ENCODE assay signal across 18 mouse cellular contexts in the genomic region with DNA sequence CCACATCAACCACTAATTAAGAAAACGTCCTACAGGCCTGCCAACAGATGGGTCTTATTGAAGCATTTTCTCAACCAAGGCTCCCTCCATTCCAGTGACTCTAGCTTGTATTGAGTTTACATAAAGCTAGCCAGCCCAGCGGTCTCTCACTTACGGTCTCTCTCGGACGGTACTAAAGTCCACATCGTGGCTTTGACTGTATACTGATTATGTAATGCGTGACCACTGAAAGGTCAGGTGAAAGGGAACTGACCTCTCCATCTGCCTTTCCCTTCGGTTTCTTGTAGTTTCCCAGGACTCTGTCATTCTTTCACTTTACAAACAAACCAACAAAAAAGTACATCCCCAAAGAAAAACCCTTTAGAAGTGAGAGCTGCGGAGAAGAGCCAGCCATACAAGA.
DNase-seq lines count a peak whose midpoint lies in the region; ATAC-seq and TF ChIP-seq lines count a peak whose summit lies in the region.
"Had no signal": no experiment of that assay in that cellular context is flagged by ENCODE, and none has a peak within 500 bp of the region (broad histone marks: within the 10 kb centered on the region; RNA-seq: fewer than 3 reads in every experiment).

No protein-coding gene starts in this region.

- H3K4me2 ChIP-seq in kidney, postnatal 0 days (ENCODE audit: low read length): no peak overlapping the region
- H3K4me2 ChIP-seq in liver, embryonic 16.5 days (ENCODE audit: low read depth, low read length): peak overlapping the region; percentile 15; the same call in 1 of the 2 replicates
- no peak overlapping the region for H3K4me2 ChIP-seq in neural tube, embryonic 15.5 days
- H3K4me2 ChIP-seq: heart, embryonic 13.5 days; limb, embryonic 15.5 days; stomach, embryonic 15.5 days had no signal

- H3K9me3 ChIP-seq in kidney, postnatal 0 days (replicated peaks; ENCODE audit: low read length): no peaks in the 10 kb centered on the region
- H3K9me3 ChIP-seq in limb, embryonic 10.5 days (replicated peaks): no peaks in the 10 kb centered on the region
- H3K9me3 ChIP-seq in liver, embryonic 16.5 days (replicated peaks; ENCODE audit: control insufficient read depth, low read length): no peaks in the 10 kb centered on the region
- no peaks in the 10 kb centered on the region for H3K9me3 ChIP-seq in neural tube, embryonic 15.5 days (replicated peaks)
- H3K9me3 ChIP-seq in heart, embryonic 10.5 days: no peaks in the 10 kb centered on the region
- H3K9me3 ChIP-seq: heart, embryonic 13.5 days; limb, embryonic 15.5 days; stomach, embryonic 15.5 days had no signal

- H3K4me3 ChIP-seq in kidney, postnatal 0 days (replicated peaks; ENCODE audit: low read depth, low read length): no peak overlapping the region
- H3K4me3 ChIP-seq in limb, embryonic 10.5 days: no peak overlapping the region
- H3K4me3 ChIP-seq in liver, embryonic 16.5 days (ENCODE audit: low read depth, low read length): no peak overlapping the region
- H3K4me3 ChIP-seq in neural tube, embryonic 15.5 days (replicated peaks): no peak overlapping the region
- H3K4me3 ChIP-seq in heart, embryonic 10.5 days: no peak overlapping the region
- H3K4me3 ChIP-seq: heart, embryonic 13.5 days; limb, embryonic 15.5 days; stomach, embryonic 15.5 days had no signal

- DNase-seq in embryo, embryonic 10.5 days (ENCODE audit: low spot score): peak; percentile 30
- no peak for DNase-seq in embryo, embryonic 10 days (ENCODE audit: low spot score)
- no peak for DNase-seq in kidney, postnatal 0 days (ENCODE audit: low spot score)
- DNase-seq in kidney, postnatal 14 days: no peak
- no peak for DNase-seq in limb, embryonic 10.5 days (ENCODE audit: low spot score)
- DNase-seq in heart, embryonic 10.5 days (ENCODE audit: low spot score): no peak
- DNase-seq: cerebellum, adult 9-10 months; gastrocnemius, postnatal 10 days; heart, postnatal 36 days; thymus, adult 2 months had no signal

- 54% methylated on average over 9 of the region's 9 CpGs for WGBS in kidney, postnatal 0 days
- WGBS in limb, embryonic 10.5 days: 75% methylated on average over 9 of the region's 9 CpGs
- 47% methylated on average over 9 of the region's 9 CpGs for WGBS in liver, embryonic 16.5 days (ENCODE audit: insufficient replicate concordance)
- WGBS in neural tube, embryonic 15.5 days: 69% methylated on average over 9 of the region's 9 CpGs
- 76% methylated on average over 9 of the region's 9 CpGs for WGBS in heart, embryonic 10.5 days

- H3K9ac ChIP-seq in kidney, postnatal 0 days (ENCODE audit: low read depth, low read length): no peak overlapping the region
- H3K9ac ChIP-seq in liver, embryonic 16.5 days (ENCODE audit: low read depth, low read length): no peak overlapping the region
- no peak overlapping the region for H3K9ac ChIP-seq in neural tube, embryonic 15.5 days (replicated peaks)
- H3K9ac ChIP-seq: heart, embryonic 13.5 days; limb, embryonic 15.5 days; stomach, embryonic 15.5 days had no signal

- H3K4me1 ChIP-seq in kidney, postnatal 0 days (replicated peaks; ENCODE audit: insufficient read depth, low read length): no peaks in the 10 kb centered on the region
- peaks cover 13% of the 10 kb centered on the region for H3K4me1 ChIP-seq in limb, embryonic 10.5 days
- H3K4me1 ChIP-seq in liver, embryonic 16.5 days (ENCODE audit: control insufficient read depth, low read depth, low read length): no peaks in the 10 kb centered on the region
- H3K4me1 ChIP-seq in neural tube, embryonic 15.5 days: no peaks in the 10 kb centered on the region
- no peaks in the 10 kb centered on the region for H3K4me1 ChIP-seq in heart, embryonic 10.5 days
- H3K4me1 ChIP-seq: heart, embryonic 13.5 days; stomach, embryonic 15.5 days had no signal

- ATAC-seq in kidney, postnatal 0 days (replicated peaks; ENCODE audit: low FRiP score, low read depth): 0 out of 2 replicates have a peak, but pooled peaks have one; percentile 33
- peak; percentile 94 for ATAC-seq in liver, embryonic 16.5 days (ENCODE audit: low read depth)
- ATAC-seq in neural tube, embryonic 15.5 days (ENCODE audit: low FRiP score): no peak
- ATAC-seq: CD4-positive, CD25-positive, alpha-beta regulatory T cell, adult 4 months; hindbrain, embryonic 16.5 days had no signal

- TF ChIP-seq CTCF in kidney, postnatal 0 days (IDR thresholded peaks at IDR 0.05; ENCODE audit: low read depth): no peak

- H3K36me3 ChIP-seq in kidney, postnatal 0 days (ENCODE audit: insufficient read depth, low read length): no peaks in the 10 kb centered on the region
- no peaks in the 10 kb centered on the region for H3K36me3 ChIP-seq in limb, embryonic 10.5 days
- no peaks in the 10 kb centered on the region for H3K36me3 ChIP-seq in liver, embryonic 16.5 days (ENCODE audit: control insufficient read depth, insufficient read depth)
- no peaks in the 10 kb centered on the region for H3K36me3 ChIP-seq in neural tube, embryonic 15.5 days
- no peaks in the 10 kb centered on the region for H3K36me3 ChIP-seq in heart, embryonic 10.5 days
- H3K36me3 ChIP-seq: G1E; heart, embryonic 13.5 days; limb, embryonic 15.5 days; stomach, embryonic 15.5 days had no signal

- no peak overlapping the region for H3K27ac ChIP-seq in kidney, postnatal 0 days
- 0 out of 2 replicates have a peak overlapping the region, but pooled peaks have one; percentile 25 for H3K27ac ChIP-seq in limb, embryonic 10.5 days
- peak overlapping the region; percentile 74 for H3K27ac ChIP-seq in liver, embryonic 16.5 days (ENCODE audit: low read length)
- H3K27ac ChIP-seq in neural tube, embryonic 15.5 days (replicated peaks): no peak overlapping the region
- H3K27ac ChIP-seq in heart, embryonic 10.5 days: no peak overlapping the region
- H3K27ac ChIP-seq: heart, embryonic 13.5 days; limb, embryonic 15.5 days; stomach, embryonic 15.5 days had no signal

- no peaks in the 10 kb centered on the region for H3K27me3 ChIP-seq in kidney, postnatal 0 days (ENCODE audit: insufficient read depth, low read length)
- H3K27me3 ChIP-seq in limb, embryonic 10.5 days (ENCODE audit: low read depth, poor library complexity, severe bottlenecking): no peaks in the 10 kb centered on the region
- no peaks in the 10 kb centered on the region for H3K27me3 ChIP-seq in liver, embryonic 16.5 days (ENCODE audit: control insufficient read depth, insufficient read depth, low read depth, low read length)
- no peaks in the 10 kb centered on the region for H3K27me3 ChIP-seq in neural tube, embryonic 15.5 days (replicated peaks)
- H3K27me3 ChIP-seq in heart, embryonic 10.5 days (ENCODE audit: insufficient read depth, poor library complexity, severe bottlenecking): 0 out of 2 replicates have a peak, but pooled peaks cover 13% of the 10 kb centered on the region
- H3K27me3 ChIP-seq: limb, embryonic 15.5 days; stomach, embryonic 15.5 days had no signal

Comparison
In these comparisons a context has a peak if more than half of its experiments do, and no peak if none do; other contexts are left out.
1. H3K27ac ChIP-seq: peak in limb, embryonic 10.5 days (single experiment) and liver, embryonic 16.5 days (single experiment); none in kidney, postnatal 0 days (single experiment), neural tube, embryonic 15.5 days (single experiment) and heart, embryonic 10.5 days (single experiment).